Mouse (Mus musculus) olfactory bulb, adult 2 months (tissue): ENCODE data around the gene Camk1.

ENCODE experiments used
- CTCF ChIP-seq: fragments of 200-500 bp; IDR thresholded peaks from 2 replicates; pipeline ENCODE4 v1.5.1; 2012; ENCODE audit warnings: low read depth, mild to moderate bottlenecking, low read length, moderate library complexity; ENCODE audit not compliant: insufficient read depth
- POLR2A ChIP-seq: fragments of 200-500 bp; IDR thresholded peaks from 2 replicates; pipeline ENCODE4 v1.6.1; 2012; ENCODE audit warnings: mild to moderate bottlenecking, low read depth, low read length, moderate library complexity; ENCODE audit not compliant: insufficient read depth

DNA sequence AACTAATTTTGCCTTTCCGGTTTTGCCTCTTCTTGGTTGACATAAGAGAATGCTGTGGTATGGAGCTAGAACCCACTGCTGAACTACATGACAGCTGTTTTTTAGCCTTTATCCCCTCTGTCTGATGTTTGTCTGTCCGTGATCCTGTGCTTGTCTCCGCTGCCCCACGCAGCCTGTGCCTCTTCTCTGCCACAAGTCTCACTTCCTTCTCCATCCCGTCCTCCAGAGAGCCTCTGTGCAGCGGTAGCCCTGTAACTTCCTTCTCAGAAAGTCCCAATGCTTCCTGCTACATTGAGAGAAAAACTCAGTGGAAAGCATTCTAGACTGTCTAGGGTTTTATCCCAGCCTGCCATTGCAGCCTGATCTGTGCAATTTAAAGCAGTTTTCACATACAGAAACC, 35.5 kb upstream of the Camk1 start:
- TF ChIP-seq CTCF (no peak), POLR2A (no peak)
